Mouse (Mus musculus): ENCODE measurements at regions not wholly inside any gene's neighbourhood (a gene's known extent, or its start where the extent isn't known, plus 50 kb on each side); places are given as distances from the start of the nearest gene placed in this dataset.

- TF ChIP-seq EP300 (IDR thresholded peaks at IDR 0.05) = no peak
- no peak for TF ChIP-seq CTCF (IDR thresholded peaks at IDR 0.05)
Observed at GRCm38 (mm10) chr10:53443443-53443842, 63.7 kb upstream of the Cep85l start.

Data from lung, postnatal 0 days (tissue).